Mouse (Mus musculus) left cerebral cortex, postnatal 25 days (tissue): ENCODE data around the gene Hnrnpa1. TPM values are rescaled to one million over a fixed set of nuclear protein-coding genes. Genes with fewer than 3 reads are reported as not detected.
A peak's percentile ranks its signal among the peaks of the same experiment; 100 is the strongest.
"Not testable (repeated sequence)": the region's sequence is repeated elsewhere in the genome, so short reads cannot be mapped to it uniquely, and the experiment has no call there.

Experiments
- DNase-seq, 2 experiments: peaks; one replicate each; pipeline ENCODE4 v3.0.0; 2022; ENCODE audit warnings: low spot score in 2 of 2, mixed read lengths in 1 of 2
- intact Hi-C: fragments of 180-260 bp; cut with DNase I; formaldehyde crosslinking; loops from one replicate; pipeline ENCODE4 v1.15.1; 2025
- total RNA-seq, 2 experiments: library from RNA; stranded (reverse); gene quantifications; 2 replicates each; pipeline ENCODE4 v1.2.3; 2021

The Hnrnpa1 gene
- total RNA-seq, 2 experiments from 2014 or later, result 218 to 219 TPM

- DNase-seq, result no peak
- intact Hi-C loops, result no loop called here
Measured at GRCm38 (mm10) chr15:103259162-103259561, 18.9 kb downstream of the Hnrnpa1 start.

GRCm38 (mm10) chr15:103259989-103260388 is 19.8 kb downstream of the Hnrnpa1 start:
- no peak for DNase-seq
- intact Hi-C loops, result no loop called here

- DNase-seq, result no peak
- intact Hi-C loops, result no loop called here
Measured at GRCm38 (mm10) chr15:103264794-103265193, 24.6 kb downstream of the Hnrnpa1 start.

GRCm38 (mm10) chr15:103268903-103269302 is 28.7 kb downstream of the Hnrnpa1 start:
- no peak for DNase-seq
- intact Hi-C loops, result no loop called here

- DNase-seq, result peak; percentile 97 to 100
- intact Hi-C loops, result loop anchor here (1.0 kb wide), 1 partner anchor 32 kb away; the partner anchor contains the start of gene Hnrnpa1
Measured at GRCm38 (mm10) chr15:103272419-103273279, 32.4 kb downstream of the Hnrnpa1 start, which contains the start of gene Copz1. TSS of gene Copz1 (plus strand) at chr15:103272714.

- not testable (repeated sequence) for DNase-seq
Measured at GRCm38 (mm10) chr15:103275943-103276342, 35.7 kb downstream of the Hnrnpa1 start.

GRCm38 (mm10) chr15:103277949-103278348 is 37.7 kb downstream of the Hnrnpa1 start:
- intact Hi-C loops, result no loop called here
- no peak for DNase-seq

More at GRCm38 (mm10) chr15:103275943-103276342, 35.7 kb downstream of the Hnrnpa1 start:
- intact Hi-C loops, result not testable (repeated sequence)

- intact Hi-C loops, result no loop called here
- no peak for DNase-seq
Measured at GRCm38 (mm10) chr15:103279750-103280149, 39.5 kb downstream of the Hnrnpa1 start.

- DNase-seq, result no peak
- intact Hi-C loops, result no loop called here
Measured at GRCm38 (mm10) chr15:103280817-103281464, 40.7 kb downstream of the Hnrnpa1 start.

GRCm38 (mm10) chr15:103281465-103282205 is 41.4 kb downstream of the Hnrnpa1 start:
- no peak for DNase-seq
- intact Hi-C loops, result no loop called here

- intact Hi-C loops, result loop anchor here (2.0 kb wide), 1 partner anchor 23 kb away; no protein-coding TSS in a partner anchor
- no peak for DNase-seq
Measured at GRCm38 (mm10) chr15:103284066-103284465, 43.8 kb downstream of the Hnrnpa1 start.

- no peak for DNase-seq
- intact Hi-C loops, result loop anchor here (2.0 kb wide), 1 partner anchor 22 kb away; no protein-coding TSS in a partner anchor
Measured at GRCm38 (mm10) chr15:103284647-103285046, 44.4 kb downstream of the Hnrnpa1 start.

- intact Hi-C loops, result loop anchor here (2.0 kb wide), 1 partner anchor 21 kb away; no protein-coding TSS in a partner anchor
- peak in 1 of 2 experiments; percentile 51 for DNase-seq
Measured at GRCm38 (mm10) chr15:103285778-103286417, 45.7 kb downstream of the Hnrnpa1 start.

GRCm38 (mm10) chr15:103289600-103289999 is 49.4 kb downstream of the Hnrnpa1 start:
- intact Hi-C loops, result no loop called here
- no peak for DNase-seq

- intact Hi-C loops, result no loop called here
Measured at GRCm38 (mm10) chr15:103290417-103290816, 50.2 kb downstream of the Hnrnpa1 start.

GRCm38 (mm10) chr15:103290843-103291242 is 50.6 kb downstream of the Hnrnpa1 start:
- intact Hi-C loops, result no loop called here
- DNase-seq, result no peak

More at GRCm38 (mm10) chr15:103290417-103290816, 50.2 kb downstream of the Hnrnpa1 start:
- no peak for DNase-seq

GRCm38 (mm10) chr15:103292673-103293345 is 52.6 kb downstream of the Hnrnpa1 start:
- intact Hi-C loops, result no loop called here
- DNase-seq, result no peak

GRCm38 (mm10) chr15:103293375-103293774 is 53.1 kb downstream of the Hnrnpa1 start:
- DNase-seq, result no peak
- intact Hi-C loops, result no loop called here

GRCm38 (mm10) chr15:103294649-103295048 is 54.4 kb downstream of the Hnrnpa1 start:
- intact Hi-C loops, result no loop called here
- no peak for DNase-seq
